Mouse (Mus musculus) lung, embryonic 14.5 days (tissue): ENCODE results near the gene Chst1. TPM values are rescaled to one million over a fixed set of nuclear protein-coding genes. Genes with fewer than 3 reads are reported as not detected.

Experiments
- ATAC-seq: fragments of 200-750 bp; cut with Nextera tagmentation; 2 replicates; pipeline ENCODE4 v1.8.0; 2017; ENCODE audit warnings: mild to moderate bottlenecking, moderate TSS enrichment, moderate library complexity; ENCODE audit not compliant: insufficient read depth
- DNase-seq: peaks from one replicate; pipeline ENCODE4 v3.0.0-alpha.2; 2015
- H3K27ac ChIP-seq: fragments of 300-500 bp; sonication (generic); 2 replicates; pipeline ENCODE4 v1.5.1; 2014; ENCODE audit warnings: low read depth, mild to moderate bottlenecking, moderate library complexity
- H3K27me3 ChIP-seq: fragments of 300-500 bp; sonication (generic); 2 replicates; pipeline ENCODE4 v1.6.1; 2014; ENCODE audit warnings: low read length, control low read depth; ENCODE audit not compliant: insufficient read depth
- H3K36me3 ChIP-seq: fragments of 300-500 bp; sonication (generic); 2 replicates; pipeline ENCODE4 v1.6.1; 2014; ENCODE audit warnings: control low read depth; ENCODE audit not compliant: insufficient read depth
- H3K4me1 ChIP-seq: fragments of 300-500 bp; sonication (generic); 2 replicates; pipeline ENCODE4 v1.6.1; 2014; ENCODE audit warnings: antibody characterized with exemption, control low read depth; ENCODE audit not compliant: insufficient read depth
- H3K4me2 ChIP-seq: fragments of 300-500 bp; sonication (generic); 2 replicates; pipeline ENCODE4 v1.6.1; 2014; ENCODE audit warnings: mild to moderate bottlenecking
- H3K4me3 ChIP-seq: fragments of 300-500 bp; sonication (generic); 2 replicates; pipeline ENCODE4 v1.5.1; 2014; ENCODE audit warnings: low read depth, low read length
- H3K9ac ChIP-seq: fragments of 300-500 bp; sonication (generic); 2 replicates; pipeline ENCODE4 v1.6.1; 2014
- H3K9me3 ChIP-seq: fragments of 300-500 bp; sonication (generic); 2 replicates; pipeline ENCODE4 v1.6.1; 2016; ENCODE audit warnings: low read depth, low read length, control low read depth
- CTCF ChIP-seq: IDR thresholded peaks from 2 replicates; pipeline ENCODE4 v1.5.1; 2016; ENCODE audit warnings: antibody characterized with exemption, low read depth
- WGBS: fragments of 180-500 bp; shearing (Covaris S2); extraction: QIAGEN DNeasy Blood & Tissue Kit; methylation state at CpG from one replicate; pipeline ENCODE4 v1.1.7; 2014; 5-methylcytosine and 5-hydroxymethylcytosine counted together
- microRNA-seq: library from miRNA; unstranded; fragments of <30 nt; microRNA quantifications from one replicate; pipeline ENCODE4, GENCODE M21; 2016; ENCODE audit warnings: borderline number of aligned reads
- polyA plus RNA-seq: library from polyadenylated mRNA; unstranded; fragments of >200 nt; fragmentation: Nextera tagmentation; extraction: Ambion mirVana; gene quantifications from 2 replicates; pipeline ENCODE4 v1.2.1, GENCODE M21; 2014

The Chst1 gene
- polyA plus RNA-seq, 1 experiment from 2014 or later, result 1.8 TPM

- Histone ChIP-seq H3K27ac (no peak overlapping the region), H3K4me3 (no peak overlapping the region), H3K36me3 (no peaks in the 10 kb centered on the region), H3K9me3 (no peaks in the 10 kb centered on the region), H3K4me2 (no peak overlapping the region), H3K4me1 (no peaks in the 10 kb centered on the region), H3K9ac (no peak overlapping the region), H3K27me3 (no peaks in the 10 kb centered on the region)
- no peak for TF ChIP-seq CTCF
- no peak for ATAC-seq
- WGBS, result 89% methylated on average over 2 of the region's 2 CpGs
- DNase-seq, result no peak
Measured at GRCm38 (mm10) chr2:92657189-92657588, 57.7 kb downstream of the Chst1 start.

- no peak overlapping the region for H3K4me3 ChIP-seq
- H3K4me1 ChIP-seq, result no peaks in the 10 kb centered on the region
- H3K27ac ChIP-seq, result no peak overlapping the region
- no peak for TF ChIP-seq CTCF
- ATAC-seq, result no peak
- no peak for DNase-seq
- no peaks in the 10 kb centered on the region for H3K36me3 ChIP-seq
- no peaks in the 10 kb centered on the region for H3K27me3 ChIP-seq
- no peak overlapping the region for H3K9ac ChIP-seq
- WGBS, result 45% methylated on average over 1 of the region's 1 CpGs
- H3K4me2 ChIP-seq, result no peak overlapping the region
- H3K9me3 ChIP-seq, result no peaks in the 10 kb centered on the region
Measured at GRCm38 (mm10) chr2:92658293-92659150, 59.0 kb downstream of the Chst1 start.

GRCm38 (mm10) chr2:92659491-92660035, 60.1 kb downstream of the Chst1 start:
- H3K4me1 ChIP-seq, result no peaks in the 10 kb centered on the region
- ATAC-seq, result no peak

GRCm38 (mm10) chr2:92662534-92663068, 63.1 kb downstream of the Chst1 start:
- no peak for DNase-seq
- H3K4me1 ChIP-seq, result no peaks in the 10 kb centered on the region
- TF ChIP-seq CTCF, result no peak
- H3K27me3 ChIP-seq, result no peaks in the 10 kb centered on the region
- no peak overlapping the region for H3K4me3 ChIP-seq
- no peaks in the 10 kb centered on the region for H3K9me3 ChIP-seq
- H3K4me2 ChIP-seq, result no peak overlapping the region
- no peak overlapping the region for H3K27ac ChIP-seq
- H3K36me3 ChIP-seq, result no peaks in the 10 kb centered on the region
- 75% methylated on average over 6 of the region's 6 CpGs for WGBS
- no peak overlapping the region for H3K9ac ChIP-seq
- ATAC-seq, result no peak

More at GRCm38 (mm10) chr2:92659491-92660035, 60.1 kb downstream of the Chst1 start:
- no peak for TF ChIP-seq CTCF
- Histone ChIP-seq H3K4me2 (no peak overlapping the region), H3K27me3 (no peaks in the 10 kb centered on the region), H3K9ac (no peak overlapping the region), H3K36me3 (no peaks in the 10 kb centered on the region), H3K4me3 (no peak overlapping the region), H3K9me3 (no peaks in the 10 kb centered on the region), H3K27ac (no peak overlapping the region)
- no peak for DNase-seq
- whole genome bisulfite sequencing, result 43% methylated on average over 7 of the region's 7 CpGs

Small RNA genes lying within 50 kb of the gene (microRNA-seq; reads per million reads assigned to microRNA genes)
- not detected for gene Mir7221
- gene Mir7222, result not detected

Other genes starting within 250 kb of the Chst1 start
- gene Pex16, start 225.0 kb upstream of the Chst1 start, polyA plus RNA-seq, result 16.6 and 19.8 TPM in 2 replicates
- 15.3 and 16.6 TPM in 2 replicates for gene Large2, start 224.8 kb upstream of the Chst1 start, polyA plus RNA-seq
- 1.1 and 1.2 TPM in 2 replicates for gene 1700029I15Rik, start 217.2 kb upstream of the Chst1 start, polyA plus RNA-seq
- 6.2 TPM in 2 replicates for gene Mapk8ip1, start 198.4 kb upstream of the Chst1 start, polyA plus RNA-seq
- 19.9 and 22.0 TPM in 2 replicates for gene Cry2, start 165.7 kb upstream of the Chst1 start, polyA plus RNA-seq
- gene Slc35c1, start 139.2 kb upstream of the Chst1 start, polyA plus RNA-seq, result 14.7 and 16.9 TPM in 2 replicates